Mouse (Mus musculus) C2C12 (cell line): Measurements from ENCODE around the gene Eps8l1.

Experiments used
- CTCF ChIP-seq: IDR thresholded peaks from one replicate; pipeline ENCODE4 v1.5.1; 2011; ENCODE audit not compliant: control insufficient read depth, insufficient read depth, insufficient read length
- FOSL1 ChIP-seq: IDR thresholded peaks from one replicate; pipeline ENCODE4 v1.8.0; 2011; ENCODE audit warnings: mild to moderate bottlenecking, low read length; ENCODE audit not compliant: poor library complexity, insufficient read depth, severe bottlenecking
- MYOG ChIP-seq: IDR thresholded peaks from one replicate; pipeline ENCODE4 v1.6.1; 2011; ENCODE audit not compliant: control insufficient read depth, insufficient read length; ENCODE audit errors: extremely low read depth
- USF1 ChIP-seq: IDR thresholded peaks from one replicate; pipeline ENCODE4 v1.6.1; 2011; ENCODE audit warnings: low read depth, mild to moderate bottlenecking, control low read depth, moderate library complexity

DNA sequence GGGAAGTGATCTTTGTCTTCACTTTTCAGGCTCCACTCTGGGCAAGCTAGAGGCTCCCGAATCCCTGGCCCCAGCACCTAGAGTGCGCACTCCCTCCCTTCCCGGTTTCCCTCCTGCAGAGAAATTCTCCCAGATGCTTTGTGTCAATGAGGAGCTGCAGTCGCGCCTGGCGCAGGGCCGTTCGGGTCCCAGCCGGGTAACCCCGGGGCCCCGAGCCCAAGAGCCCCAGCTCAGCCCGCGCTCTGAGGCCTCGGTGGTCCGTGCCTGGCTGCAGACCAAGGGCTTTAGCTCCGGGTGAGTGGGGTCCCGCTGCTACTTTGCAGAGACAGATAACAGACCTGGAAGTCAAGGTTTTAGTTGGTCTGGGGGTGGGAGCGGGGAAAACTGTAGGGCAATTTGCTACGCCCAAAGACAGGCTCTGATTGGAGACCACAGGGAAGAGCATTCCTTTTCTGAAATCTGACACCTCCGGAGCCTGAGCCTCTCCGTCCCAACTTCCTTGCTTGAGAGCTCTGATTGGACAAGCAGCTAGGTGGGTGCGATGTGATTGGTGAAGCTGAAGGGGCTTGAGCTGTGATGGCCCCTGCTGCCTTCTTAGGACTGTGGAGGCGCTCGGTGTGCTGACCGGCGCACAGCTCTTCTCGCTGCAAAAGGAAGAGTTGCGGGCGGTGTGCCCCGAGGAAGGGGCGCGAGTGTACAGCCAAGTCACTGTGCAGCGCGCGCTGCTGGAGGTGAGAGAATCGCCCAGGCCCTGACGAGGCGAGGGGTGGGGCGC lies 17.7 kb downstream of the Eps8l1 start:
- TF ChIP-seq USF1 (no peak), MYOG (no peak), CTCF (no peak), FOSL1 (no peak)
